Comparison of ENCODE assay signal across 7 mouse cellular contexts in the genomic region with DNA sequence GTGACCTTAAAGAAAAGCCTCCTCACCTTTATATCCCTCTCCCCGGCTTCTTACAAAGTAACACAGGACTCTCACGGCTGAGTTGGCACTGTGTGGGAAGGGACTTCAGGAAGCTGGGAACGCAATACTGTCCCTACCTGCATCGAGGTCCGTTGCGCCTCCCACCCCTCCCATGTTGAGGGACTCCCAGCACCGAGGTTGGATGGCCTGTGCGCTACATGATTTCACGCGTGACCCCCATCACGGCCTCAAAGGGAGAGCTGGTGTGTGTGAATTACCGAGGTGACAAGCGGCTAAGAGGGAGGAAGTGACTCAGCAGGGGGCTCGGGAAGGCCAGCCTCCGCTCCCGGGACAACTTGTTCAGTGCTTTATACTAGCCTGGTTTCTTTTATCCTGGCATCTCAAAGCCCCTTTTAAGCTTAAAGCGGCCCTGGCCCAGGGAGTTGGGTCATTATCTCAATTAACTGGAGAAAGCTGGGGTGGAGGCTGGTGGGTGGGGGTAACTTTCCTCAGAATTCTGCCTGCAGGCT. TPM values are rescaled to one million over a fixed set of nuclear protein-coding genes. Genes with fewer than 3 reads are reported as not detected.
A peak's percentile ranks its signal among the peaks of the same experiment; 100 is the strongest.
DNase-seq lines count a peak whose midpoint lies in the region; ATAC-seq and TF ChIP-seq lines count a peak whose summit lies in the region.

No protein-coding gene starts in this region.

- no peak for TF ChIP-seq CTCF in testis, adult 2 months (IDR thresholded peaks at IDR 0.05; ENCODE audit: control insufficient read depth, insufficient read depth, insufficient replicate concordance, low read depth, low read length)

- no peaks in the 10 kb centered on the region for H3K27me3 ChIP-seq in testis, adult 2 months (ENCODE audit: control insufficient read depth, insufficient read depth, low read length)
- peaks cover 28% of the 10 kb centered on the region for H3K27me3 ChIP-seq in midbrain, embryonic 15.5 days (replicated peaks)

- no peak overlapping the region for H3K27ac ChIP-seq in testis, adult 2 months (ENCODE audit: control insufficient read depth, insufficient read depth, low read depth, low read length)
- H3K27ac ChIP-seq in midbrain, embryonic 15.5 days, result no peak overlapping the region

- TF ChIP-seq POLR2A in testis, adult 2 months (IDR thresholded peaks at IDR 0.05; ENCODE audit: control insufficient read depth, low read depth, low read length), result no peak

- peaks cover 2% of the 10 kb centered on the region; the same call in 1 of the 2 replicates for H3K4me1 ChIP-seq in testis, adult 2 months (ENCODE audit: control insufficient read depth, insufficient read depth, low read length)
- H3K4me1 ChIP-seq in midbrain, embryonic 15.5 days, result peaks cover 12% of the 10 kb centered on the region

- H3K9ac ChIP-seq in midbrain, embryonic 15.5 days, result no peak overlapping the region

- peak overlapping the region; percentile 39 for H3K4me2 ChIP-seq in midbrain, embryonic 15.5 days

- H3K4me3 ChIP-seq in testis, adult 2 months (ENCODE audit: control insufficient read depth, low read depth, low read length), result peak overlapping the region; percentile 8; the same call in 1 of the 2 replicates
- H3K4me3 ChIP-seq in midbrain, embryonic 15.5 days, result no peak overlapping the region

- H3K9me3 ChIP-seq in midbrain, embryonic 15.5 days, result no peaks in the 10 kb centered on the region

- DNase-seq in testis, postnatal 14 days (ENCODE audit: low spot score), result no peak
- DNase-seq in frontal cortex, postnatal 36 days (ENCODE audit: low spot score in 2 of 2), result peak; percentile 39 to 54
- peak; percentile 17 to 67 for DNase-seq in layer of hippocampus, adult 18-20 months (ENCODE audit: low spot score in 2 of 2)
- no peak for DNase-seq in urinary bladder, postnatal 14 days (ENCODE audit: low spot score)
- no peak for DNase-seq in urinary bladder, adult 2 months (ENCODE audit: low spot score)

- no peak for ATAC-seq in midbrain, embryonic 15.5 days (replicated peaks)

- no peaks in the 10 kb centered on the region for H3K36me3 ChIP-seq in testis, adult 2 months (ENCODE audit: control insufficient read depth, insufficient read depth, low read length)
- no peaks in the 10 kb centered on the region for H3K36me3 ChIP-seq in midbrain, embryonic 15.5 days (replicated peaks)

- 3% methylated on average over 17 of the region's 17 CpGs for WGBS in midbrain, embryonic 15.5 days

RNA-seq across cellular contexts. Expression of a gene that starts 31.1 kb away (rescaled TPM):
- 2.0 and 3.7 TPM in 2 replicates for polyA plus RNA-seq in testis, adult 2 months (2012; rRNA removed)
- total RNA-seq in layer of hippocampus, adult 18-20 months (2021), result 10 to 100 TPM; 19.2 to 20.3 TPM
- 5.1 and 6.4 TPM in 2 replicates for polyA plus RNA-seq in midbrain, embryonic 15.5 days (2015; fragmentation: Nextera tagmentation; extraction: Ambion mirVana)
- polyA plus RNA-seq in urinary bladder, adult 2 months (2012; rRNA removed), result 53.7 and 67.1 TPM in 2 replicates

RNA-seq across cellular contexts. Expression of a gene that starts 39.9 kb away (rescaled TPM):
- polyA plus RNA-seq in testis, adult 2 months (2012; rRNA removed), result 0.19 and 0.26 TPM in 2 replicates
- total RNA-seq in layer of hippocampus, adult 18-20 months (2021), result under 1 TPM; 0.23 to 0.69 TPM
- polyA plus RNA-seq in midbrain, embryonic 15.5 days (2015; fragmentation: Nextera tagmentation; extraction: Ambion mirVana), result 0.62 TPM in 1 of 2 replicates, not detected in the other
- 59.6 and 62.9 TPM in 2 replicates for polyA plus RNA-seq in urinary bladder, adult 2 months (2012; rRNA removed)

Comparison
In these comparisons a context has a peak if more than half of its experiments do, and no peak if none do; other contexts are left out.
1. DNase-seq: peak in frontal cortex, postnatal 36 days (2 of 2) and layer of hippocampus, adult 18-20 months (2 of 2); none in testis, postnatal 14 days (single experiment), urinary bladder, postnatal 14 days (single experiment) and urinary bladder, adult 2 months (single experiment).
2. RNA of a gene that starts 39.9 kb away (polyA plus RNA-seq): 59.6 to 62.9 TPM in urinary bladder, adult 2 months; 0.62 TPM in midbrain, embryonic 15.5 days and 0.19 to 0.26 TPM in testis, adult 2 months; every median in the first group is over 10 times any median in the second.